Mouse (Mus musculus) C2C12 (cell line): ENCODE data around the gene Helq. TPM values are rescaled to one million over a fixed set of nuclear protein-coding genes. Genes with fewer than 3 reads are reported as not detected.

ENCODE experiments used
- H3K27me3 ChIP-seq: one replicate; pipeline ENCODE4 v1.6.1; 2011; ENCODE audit not compliant: control insufficient read depth, insufficient read depth, insufficient read length
- H3K36me3 ChIP-seq: one replicate; pipeline ENCODE4 v1.6.1; 2011; ENCODE audit not compliant: control insufficient read depth, insufficient read depth
- H3K4me3 ChIP-seq: one replicate; pipeline ENCODE4 v1.5.1; 2011; ENCODE audit warnings: mild to moderate bottlenecking, control low read depth; ENCODE audit not compliant: poor library complexity, insufficient read depth, severe bottlenecking
- H3K79me2 ChIP-seq: one replicate; pipeline ENCODE4 v1.6.1; 2011; ENCODE audit not compliant: control insufficient read depth, insufficient read depth
- H3K79me3 ChIP-seq: one replicate; pipeline ENCODE4 v1.6.1; 2011; ENCODE audit warnings: low read depth, control low read depth
- H3ac ChIP-seq: one replicate; pipeline ENCODE3; 2011; ENCODE audit warnings: low read depth; ENCODE audit not compliant: control insufficient read depth, insufficient read length
- CEBPB ChIP-seq: IDR thresholded peaks from one replicate; pipeline ENCODE4 v1.6.1; 2011; ENCODE audit warnings: low read depth, mild to moderate bottlenecking, control low read depth, moderate library complexity
- CTCF ChIP-seq: IDR thresholded peaks from one replicate; pipeline ENCODE4 v1.5.1; 2011; ENCODE audit not compliant: control insufficient read depth, insufficient read depth, insufficient read length
- FOSL1 ChIP-seq: IDR thresholded peaks from one replicate; pipeline ENCODE4 v1.8.0; 2011; ENCODE audit warnings: mild to moderate bottlenecking, low read length; ENCODE audit not compliant: poor library complexity, insufficient read depth, severe bottlenecking
- MAX ChIP-seq: IDR thresholded peaks from one replicate; pipeline ENCODE4 v1.6.1; 2011; ENCODE audit warnings: mild to moderate bottlenecking, control low read depth
- MYOD1 ChIP-seq: IDR thresholded peaks from one replicate; pipeline ENCODE4 v1.6.1; 2011; ENCODE audit warnings: low read depth; ENCODE audit not compliant: control insufficient read depth, insufficient read length
- MYOG ChIP-seq: IDR thresholded peaks from one replicate; pipeline ENCODE4 v1.6.1; 2011; ENCODE audit not compliant: control insufficient read depth, insufficient read length; ENCODE audit errors: extremely low read depth
- USF1 ChIP-seq: IDR thresholded peaks from one replicate; pipeline ENCODE4 v1.6.1; 2011; ENCODE audit warnings: low read depth, mild to moderate bottlenecking, control low read depth, moderate library complexity
- polyA plus RNA-seq: library from polyadenylated mRNA; unstranded; fragments of >200 nt; fragmentation: generic; extraction: Trizol; gene quantifications from one replicate; pipeline ENCODE4 v1.2.1, GENCODE M21; 2012; ENCODE audit warnings: missing spikeins

Gene Helq
- polyA plus RNA-seq, 1 experiment, result 10.6 TPM

- Histone ChIP-seq H3K36me3 (no peaks in the 10 kb centered on the region), H3K79me2 (no peaks in the 10 kb centered on the region), H3K27me3 (peaks cover 5% of the 10 kb centered on the region), H3ac (no peak overlapping the region), H3K4me3 (no peak overlapping the region), H3K79me3 (no peaks in the 10 kb centered on the region)
- TF ChIP-seq USF1, result no peak
- TF ChIP-seq MYOD1, result no peak
- no peak for TF ChIP-seq MYOG
- TF ChIP-seq CTCF, result no peak
- no peak for TF ChIP-seq CEBPB
- no peak for TF ChIP-seq FOSL1
- no peak for TF ChIP-seq MAX
Observed at GRCm38 (mm10) chr5:100826531-100826930, 28.1 kb upstream of the Helq start.

GRCm38 (mm10) chr5:100825975-100826374 lies 27.6 kb upstream of the Helq start:
- peaks cover 5% of the 10 kb centered on the region for H3K27me3 ChIP-seq
- no peaks in the 10 kb centered on the region for H3K79me3 ChIP-seq

GRCm38 (mm10) chr5:100822826-100823225 lies 24.4 kb upstream of the Helq start:
- Histone ChIP-seq H3K36me3 (peaks cover 3% of the 10 kb centered on the region), H3ac (no peak overlapping the region), H3K79me3 (peaks cover 11% of the 10 kb centered on the region), H3K4me3 (no peak overlapping the region), H3K79me2 (peaks cover 11% of the 10 kb centered on the region), H3K27me3 (no peaks in the 10 kb centered on the region)
- no peak for TF ChIP-seq MAX
- no peak for TF ChIP-seq FOSL1
- no peak for TF ChIP-seq USF1
- no peak for TF ChIP-seq CEBPB

More at GRCm38 (mm10) chr5:100825975-100826374, 27.6 kb upstream of the Helq start:
- no peak for TF ChIP-seq CTCF
- no peak for TF ChIP-seq USF1
- TF ChIP-seq MYOG, result no peak
- TF ChIP-seq CEBPB, result no peak
- Histone ChIP-seq H3K4me3 (no peak overlapping the region), H3K79me2 (no peaks in the 10 kb centered on the region), H3K36me3 (no peaks in the 10 kb centered on the region), H3ac (no peak overlapping the region)

- H3K79me2 ChIP-seq, result peaks cover 11% of the 10 kb centered on the region
- H3K36me3 ChIP-seq, result peaks cover 11% of the 10 kb centered on the region
- H3K4me3 ChIP-seq, result no peak overlapping the region
- no peak overlapping the region for H3ac ChIP-seq
- H3K79me3 ChIP-seq, result peaks cover 11% of the 10 kb centered on the region
- no peaks in the 10 kb centered on the region for H3K27me3 ChIP-seq
- TF ChIP-seq CTCF, result no peak
- peak; percentile 81 for TF ChIP-seq CEBPB
Observed at GRCm38 (mm10) chr5:100821375-100821774, 23.0 kb upstream of the Helq start.

- Histone ChIP-seq H3ac (peak within 1 kb of the TSS; percentile 97), H3K79me3 (peaks cover 11% of the 10 kb centered on the region), H3K79me2 (peaks cover 11% of the 10 kb centered on the region), H3K36me3 (peaks cover 11% of the 10 kb centered on the region), H3K27me3 (no peaks in the 10 kb centered on the region), H3K4me3 (peak within 1 kb of the TSS; percentile 71)
- TF ChIP-seq CEBPB (no peak), MYOD1 (no peak), CTCF (no peak), MYOG (no peak), FOSL1 (no peak), MAX (no peak), USF1 (no peak)
Observed at GRCm38 (mm10) chr5:100820483-100821184, 22.2 kb upstream of the Helq start, which contains the start of gene Abraxas1. TSS of gene Abraxas1 (minus strand) at chr5:100820965.
